Mouse (Mus musculus): ENCODE data around the gene Angptl8. TPM values are rescaled to one million over a fixed set of nuclear protein-coding genes. Genes with fewer than 3 reads are reported as not detected.
A peak's percentile ranks its signal among the peaks of the same experiment; 100 is the strongest.
"Not testable (repeated sequence)": the region's sequence is repeated elsewhere in the genome, so short reads cannot be mapped to it uniquely, and the experiment has no call there.

Gene Angptl8
- polyA plus RNA-seq, 1 experiment from 2014 or later = 5.4 TPM

DNA sequence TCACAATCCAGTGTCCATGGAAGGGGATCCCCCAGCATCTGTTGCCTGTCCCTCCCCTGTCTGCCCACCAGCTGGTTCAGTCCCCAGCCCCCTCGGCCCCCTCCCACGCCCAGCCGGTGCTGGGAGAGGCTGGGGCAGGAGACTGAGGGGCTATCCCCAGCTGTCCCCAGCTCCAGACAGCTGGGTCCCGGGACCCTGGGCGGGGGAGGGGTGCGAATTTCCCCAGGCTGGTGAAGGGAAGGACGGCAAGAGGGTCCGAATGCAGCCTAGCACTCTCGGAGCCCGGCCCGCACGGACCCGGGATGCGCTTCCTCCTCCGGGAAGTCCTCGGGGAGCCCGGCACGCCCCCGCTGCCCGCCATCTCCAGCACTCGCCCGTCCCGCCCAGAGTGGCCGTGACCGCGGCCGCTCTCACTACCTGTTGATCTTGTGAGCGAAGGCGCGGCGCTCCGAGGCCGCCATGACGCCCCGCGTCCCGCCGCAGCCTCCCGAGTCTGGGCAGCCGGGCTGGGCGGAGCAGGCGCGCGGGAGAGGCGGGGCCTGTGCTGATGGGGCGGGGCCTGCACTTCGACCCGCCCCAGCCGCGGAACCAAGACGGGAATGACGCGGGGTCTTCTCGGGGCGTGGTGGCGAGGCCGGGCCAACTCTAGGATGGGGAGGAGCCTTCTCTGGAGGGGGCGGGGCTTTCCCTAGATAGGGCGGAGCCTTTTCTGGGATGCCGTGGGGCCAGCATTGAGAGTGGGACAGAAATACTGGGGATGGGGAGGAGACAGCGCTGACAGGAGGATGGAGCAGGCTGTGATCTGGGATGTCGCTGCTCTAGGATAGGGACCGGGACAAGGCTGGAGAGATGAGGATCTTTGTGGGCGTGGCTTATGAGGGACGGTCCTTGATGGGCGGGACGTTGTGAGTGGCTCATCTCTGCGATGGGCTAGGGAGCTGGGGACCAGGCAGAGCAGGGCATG, 17.1 kb downstream of the Angptl8 start, which contains the start of gene Dock6:
TSS of gene Dock6 (minus strand) at position 508 of the 964 bp plus-strand sequence.
- Histone ChIP-seq H3K36me3 (ENCODE audit: insufficient read depth, low read length) (no peaks in the 10 kb centered on the region), H3K9me3 (ENCODE audit: low read length) (no peaks in the 10 kb centered on the region), H3K9ac (replicated peaks; ENCODE audit: low read length) (peak within 1 kb of the TSS; percentile 90), H3K4me3 (ENCODE audit: low read length) (peak within 1 kb of the TSS; percentile 84), H3K27ac (ENCODE audit: low read length) (peak within 1 kb of the TSS; percentile 57), H3K4me2 (replicated peaks; ENCODE audit: low read depth, low read length) (peak within 1 kb of the TSS; percentile 75), H3K27me3 (ENCODE audit: insufficient read depth, low read length) (no peaks in the 10 kb centered on the region), H3K4me1 (ENCODE audit: insufficient read depth, low read length) (peaks cover 33% of the 10 kb centered on the region)
- under 1% methylated on average over 68 of the region's 68 CpGs for WGBS
- peak; percentile 92 for ATAC-seq (ENCODE audit: low FRiP score, low TSS enrichment)

DNA sequence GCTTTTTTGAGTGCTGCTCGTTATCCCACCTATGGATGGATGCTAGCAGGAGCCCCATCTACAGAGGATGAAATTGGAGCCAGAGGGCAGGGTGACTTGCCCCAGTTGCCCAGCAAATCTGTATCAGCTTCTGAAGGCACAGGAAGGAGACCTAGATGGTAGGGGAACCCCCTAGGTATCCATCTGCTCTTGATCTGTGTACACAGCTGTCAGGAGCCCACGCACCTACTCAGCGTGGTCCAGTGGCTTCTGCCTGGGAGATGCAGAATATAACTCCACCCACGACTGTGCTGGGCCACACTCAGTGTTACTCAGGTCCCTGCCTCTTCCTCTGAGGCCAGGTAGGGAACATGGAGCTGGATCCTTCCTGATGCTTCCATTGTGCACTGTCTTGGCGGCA, 18.7 kb downstream of the Angptl8 start:
- Histone ChIP-seq H3K27ac (ENCODE audit: low read length) (no peak overlapping the region), H3K27me3 (ENCODE audit: insufficient read depth, low read length) (no peaks in the 10 kb centered on the region), H3K9ac (replicated peaks; ENCODE audit: low read length) (no peak overlapping the region), H3K4me1 (ENCODE audit: insufficient read depth, low read length) (peaks cover 24% of the 10 kb centered on the region), H3K4me3 (ENCODE audit: low read length) (no peak overlapping the region), H3K4me2 (replicated peaks; ENCODE audit: low read depth, low read length) (no peak overlapping the region), H3K36me3 (ENCODE audit: insufficient read depth, low read length) (no peaks in the 10 kb centered on the region), H3K9me3 (ENCODE audit: low read length) (no peaks in the 10 kb centered on the region)
- ATAC-seq (ENCODE audit: low FRiP score, low TSS enrichment) = no peak
- 60% methylated on average over 5 of the region's 5 CpGs for WGBS

DNA sequence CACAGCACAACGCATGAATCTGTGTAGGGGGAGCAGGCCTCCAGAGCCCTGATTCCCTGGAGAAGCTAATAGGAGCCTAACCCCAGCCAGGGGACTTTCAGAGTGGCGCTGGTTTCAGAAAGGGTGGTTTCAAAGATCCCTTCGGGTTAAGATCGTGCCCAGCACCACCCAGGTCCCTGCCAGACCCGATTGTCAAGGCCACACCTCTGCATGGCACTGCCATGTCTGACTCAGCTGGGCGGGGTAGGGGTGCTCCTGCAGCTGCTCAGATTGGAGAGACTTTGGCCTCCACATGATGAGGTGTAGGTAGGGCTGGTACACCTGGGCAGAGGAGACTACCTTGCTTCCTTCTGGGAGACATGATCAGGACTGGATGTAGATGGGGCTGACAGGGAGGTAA, 19.6 kb downstream of the Angptl8 start:
- Histone ChIP-seq H3K36me3 (ENCODE audit: insufficient read depth, low read length) (no peaks in the 10 kb centered on the region), H3K4me2 (replicated peaks; ENCODE audit: low read depth, low read length) (no peak overlapping the region), H3K27me3 (ENCODE audit: insufficient read depth, low read length) (no peaks in the 10 kb centered on the region), H3K4me1 (ENCODE audit: insufficient read depth, low read length) (peaks cover 19% of the 10 kb centered on the region), H3K27ac (ENCODE audit: low read length) (no peak overlapping the region), H3K4me3 (ENCODE audit: low read length) (no peak overlapping the region), H3K9ac (replicated peaks; ENCODE audit: low read length) (no peak overlapping the region), H3K9me3 (ENCODE audit: low read length) (no peaks in the 10 kb centered on the region)
- ATAC-seq (ENCODE audit: low FRiP score, low TSS enrichment) = no peak
- 88% methylated on average over 6 of the region's 6 CpGs for WGBS

DNA sequence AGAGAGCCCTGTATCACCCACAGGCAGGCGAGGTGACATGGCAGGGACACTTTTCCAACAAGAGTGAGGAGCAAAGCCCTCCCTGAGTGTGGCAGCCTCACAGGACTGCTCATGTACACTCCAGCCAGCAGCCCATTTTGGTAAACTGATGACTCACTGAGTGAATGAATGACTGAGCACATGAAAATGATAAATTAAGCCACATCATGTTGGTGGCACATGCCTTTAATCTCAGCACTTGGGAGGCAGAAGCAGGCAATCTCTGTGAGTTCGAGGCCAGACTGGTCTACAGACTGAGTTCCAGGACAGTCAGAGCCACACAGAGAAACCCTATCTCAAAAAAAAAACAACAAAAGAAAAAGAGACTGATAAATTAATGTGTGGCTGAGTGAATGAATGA, 22.2 kb downstream of the Angptl8 start:
- no peak for ATAC-seq (ENCODE audit: low FRiP score, low TSS enrichment)
- Histone ChIP-seq H3K4me3 (ENCODE audit: low read length) (no peak overlapping the region), H3K36me3 (ENCODE audit: insufficient read depth, low read length) (no peaks in the 10 kb centered on the region), H3K9ac (replicated peaks; ENCODE audit: low read length) (no peak overlapping the region), H3K27me3 (ENCODE audit: insufficient read depth, low read length) (no peaks in the 10 kb centered on the region), H3K4me2 (replicated peaks; ENCODE audit: low read depth, low read length) (no peak overlapping the region), H3K27ac (ENCODE audit: low read length) (peak overlapping the region; percentile 64), H3K4me1 (ENCODE audit: insufficient read depth, low read length) (peaks cover 5% of the 10 kb centered on the region; the same call in 1 of the 2 replicates), H3K9me3 (ENCODE audit: low read length) (peaks cover 4% of the 10 kb centered on the region; the same call in 1 of the 2 replicates)
- WGBS = 79% methylated on average over 2 of the region's 2 CpGs

DNA sequence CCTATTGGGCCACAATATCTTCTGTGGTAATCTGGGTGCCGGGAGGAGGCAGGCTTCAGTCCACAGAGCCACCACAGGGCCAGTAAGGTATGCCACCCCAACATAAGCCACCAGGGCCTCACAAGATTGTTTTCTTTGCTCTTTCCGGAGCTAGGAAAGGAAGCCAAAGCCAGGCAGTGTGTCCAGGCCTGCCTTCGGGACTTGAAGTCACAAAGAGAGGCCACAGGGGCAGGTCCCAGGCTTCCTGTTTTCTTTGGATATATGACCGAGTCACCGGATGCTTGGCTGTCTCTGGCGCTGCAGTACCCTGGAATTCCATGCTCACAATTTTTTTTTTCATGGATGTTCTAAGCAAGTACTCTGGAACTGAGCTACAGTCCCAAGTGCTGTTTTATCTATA, 22.8 kb downstream of the Angptl8 start:
- 15% methylated on average over 6 of the region's 6 CpGs for WGBS
- H3K27ac ChIP-seq (ENCODE audit: low read length) = peak overlapping the region; percentile 64
- H3K4me2 ChIP-seq (replicated peaks; ENCODE audit: low read depth, low read length) = no peak overlapping the region
- H3K9me3 ChIP-seq (ENCODE audit: low read length) = peaks cover 4% of the 10 kb centered on the region; the same call in 1 of the 2 replicates
- peaks cover 5% of the 10 kb centered on the region; the same call in 1 of the 2 replicates for H3K4me1 ChIP-seq (ENCODE audit: insufficient read depth, low read length)
- H3K9ac ChIP-seq (replicated peaks; ENCODE audit: low read length) = no peak overlapping the region
- H3K4me3 ChIP-seq (ENCODE audit: low read length) = no peak overlapping the region
- ATAC-seq (ENCODE audit: low FRiP score, low TSS enrichment) = peak; percentile 79
- H3K36me3 ChIP-seq (ENCODE audit: insufficient read depth, low read length) = no peaks in the 10 kb centered on the region
- H3K27me3 ChIP-seq (ENCODE audit: insufficient read depth, low read length) = no peaks in the 10 kb centered on the region

DNA sequence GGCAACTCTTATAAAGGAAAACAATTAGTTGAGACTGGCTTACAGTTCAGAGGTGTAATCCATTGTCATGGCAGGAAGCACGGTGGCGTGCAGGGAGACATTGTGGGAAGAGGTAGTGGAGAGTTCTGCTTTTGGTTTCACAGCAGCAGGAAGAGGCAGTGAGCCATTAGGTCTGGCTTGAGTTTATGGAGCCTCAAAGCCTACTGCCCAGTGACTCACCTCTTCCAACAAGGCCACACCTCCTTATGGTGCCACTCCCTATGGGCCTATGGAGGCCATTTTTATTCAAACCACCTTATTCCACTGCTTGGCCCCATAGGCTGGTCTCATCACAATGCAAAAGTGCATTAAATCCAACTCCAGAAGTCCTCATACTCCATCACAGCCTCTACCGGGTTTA, 24.3 kb downstream of the Angptl8 start:
- Histone ChIP-seq H3K9me3 (ENCODE audit: low read length) (peaks cover 4% of the 10 kb centered on the region; the same call in 1 of the 2 replicates), H3K27ac (ENCODE audit: low read length) (no peak overlapping the region), H3K36me3 (ENCODE audit: insufficient read depth, low read length) (no peaks in the 10 kb centered on the region), H3K4me3 (ENCODE audit: low read length) (no peak overlapping the region), H3K4me1 (ENCODE audit: insufficient read depth, low read length) (peaks cover 5% of the 10 kb centered on the region; the same call in 1 of the 2 replicates), H3K9ac (replicated peaks; ENCODE audit: low read length) (no peak overlapping the region), H3K4me2 (replicated peaks; ENCODE audit: low read depth, low read length) (no peak overlapping the region), H3K27me3 (ENCODE audit: insufficient read depth, low read length) (no peaks in the 10 kb centered on the region)
- WGBS = 81% methylated on average over 3 of the region's 3 CpGs
- no peak for ATAC-seq (ENCODE audit: low FRiP score, low TSS enrichment)

DNA sequence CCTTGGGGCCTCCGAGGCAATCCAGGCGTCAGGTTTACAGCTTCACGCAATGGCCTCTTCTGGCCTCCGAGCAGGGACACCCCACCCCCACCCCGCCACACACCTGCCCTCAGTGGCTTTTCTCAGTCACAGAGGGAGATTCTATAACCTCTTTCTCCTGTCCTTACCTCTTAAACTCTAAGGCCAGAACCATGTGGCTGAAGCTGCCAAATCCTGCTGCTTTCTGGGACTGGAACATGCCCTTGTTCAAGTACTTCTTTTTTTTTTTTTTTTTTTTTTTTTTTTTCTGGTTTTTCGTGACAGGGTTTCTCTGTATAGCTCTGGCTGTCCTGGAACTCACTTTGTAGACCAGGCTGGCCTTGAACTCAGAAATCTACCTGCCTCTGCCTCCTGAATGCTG, 25.0 kb downstream of the Angptl8 start:
- ATAC-seq (ENCODE audit: low FRiP score, low TSS enrichment); H3K9ac ChIP-seq (replicated peaks; ENCODE audit: low read length); H3K4me1 ChIP-seq (ENCODE audit: insufficient read depth, low read length); H3K9me3 ChIP-seq (ENCODE audit: low read length); H3K27me3 ChIP-seq (ENCODE audit: insufficient read depth, low read length); H3K36me3 ChIP-seq (ENCODE audit: insufficient read depth, low read length); H3K4me3 ChIP-seq (ENCODE audit: low read length); H3K27ac ChIP-seq (ENCODE audit: low read length); H3K4me2 ChIP-seq (replicated peaks; ENCODE audit: low read depth, low read length): not testable (repeated sequence)
- WGBS = 57% methylated on average over 6 of the region's 6 CpGs

DNA sequence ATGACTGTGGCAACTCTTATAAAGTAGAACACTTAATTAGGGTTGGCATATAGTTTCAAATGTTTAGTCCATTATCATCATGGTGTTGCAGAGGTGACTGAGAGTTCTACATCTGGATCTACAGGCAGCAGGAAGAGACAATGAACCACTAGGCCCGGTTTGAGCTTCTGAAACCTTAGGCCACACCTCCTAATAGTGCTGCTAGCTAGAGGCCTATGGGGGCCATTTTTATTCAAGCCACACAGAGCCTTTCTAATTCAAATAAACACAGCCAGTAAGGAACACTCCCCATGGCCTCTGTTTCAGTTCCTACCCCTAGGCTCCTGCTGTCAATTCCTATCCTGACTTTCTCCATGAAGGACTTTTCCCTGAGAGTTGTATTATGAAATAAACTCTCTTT, 26.9 kb downstream of the Angptl8 start:
- Histone ChIP-seq H3K9me3 (ENCODE audit: low read length) (peaks cover 4% of the 10 kb centered on the region; the same call in 1 of the 2 replicates), H3K4me1 (ENCODE audit: insufficient read depth, low read length) (peaks cover 7% of the 10 kb centered on the region), H3K4me2 (replicated peaks; ENCODE audit: low read depth, low read length) (no peak overlapping the region), H3K4me3 (ENCODE audit: low read length) (no peak overlapping the region), H3K27ac (ENCODE audit: low read length) (no peak overlapping the region), H3K36me3 (ENCODE audit: insufficient read depth, low read length) (no peaks in the 10 kb centered on the region), H3K9ac (replicated peaks; ENCODE audit: low read length) (no peak overlapping the region), H3K27me3 (ENCODE audit: insufficient read depth, low read length) (no peaks in the 10 kb centered on the region)
- 71% methylated on average over 1 of the region's 1 CpGs for WGBS
- ATAC-seq (ENCODE audit: low FRiP score, low TSS enrichment) = no peak

DNA sequence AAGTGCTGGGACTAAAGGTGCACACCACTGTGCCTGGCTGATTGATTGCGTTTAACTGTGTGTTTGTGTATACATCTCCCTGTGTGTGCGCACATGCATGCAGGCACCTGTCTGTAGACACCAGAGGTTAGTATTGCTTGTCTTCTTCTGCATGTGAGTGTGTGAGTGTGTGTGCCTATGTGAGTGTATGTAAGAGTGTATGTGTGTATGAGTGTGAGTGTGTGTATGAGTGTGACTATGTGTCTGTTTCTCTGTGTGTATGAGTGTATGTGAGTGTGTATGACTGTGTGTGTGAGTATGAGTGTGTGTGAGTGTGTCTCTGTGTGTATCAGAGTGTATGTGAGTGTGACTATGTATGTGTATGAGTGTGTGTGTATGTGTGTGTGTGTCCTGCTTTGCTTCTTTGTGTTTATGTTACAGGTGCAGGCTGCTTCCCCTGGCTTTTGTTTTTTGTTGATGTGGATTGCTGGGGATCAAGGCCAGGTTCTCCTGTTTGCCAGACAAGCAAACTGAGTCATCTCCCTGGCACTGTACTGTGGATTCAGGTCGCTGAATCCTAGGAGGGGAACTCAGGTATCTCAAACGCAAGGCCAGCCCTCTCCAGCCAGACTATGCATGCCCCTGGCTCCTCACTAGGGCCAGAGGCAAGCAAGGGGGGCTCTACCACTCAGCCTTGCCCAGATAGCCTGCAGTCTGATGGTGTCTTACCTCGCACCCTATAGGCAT, 30.5 kb downstream of the Angptl8 start:
- no peak; the same call in 1 of the 2 replicates for ATAC-seq (ENCODE audit: low FRiP score, low TSS enrichment)
- Histone ChIP-seq H3K4me1 (ENCODE audit: insufficient read depth, low read length) (peaks cover 2% of the 10 kb centered on the region; the same call in 1 of the 2 replicates), H3K9me3 (ENCODE audit: low read length) (peaks cover 4% of the 10 kb centered on the region; the same call in 1 of the 2 replicates), H3K27ac (ENCODE audit: low read length) (no peak overlapping the region), H3K9ac (replicated peaks; ENCODE audit: low read length) (no peak overlapping the region), H3K4me3 (ENCODE audit: low read length) (no peak overlapping the region), H3K27me3 (ENCODE audit: insufficient read depth, low read length) (no peaks in the 10 kb centered on the region), H3K36me3 (ENCODE audit: insufficient read depth, low read length) (no peaks in the 10 kb centered on the region), H3K4me2 (replicated peaks; ENCODE audit: low read depth, low read length) (no peak overlapping the region)
- WGBS = 76% methylated on average over 5 of the region's 5 CpGs

Data from kidney, embryonic 16.5 days (tissue).